Mouse (Mus musculus) liver, embryonic 14.5 days (tissue): ENCODE measurements around the gene Nkd1. TPM values are rescaled to one million over a fixed set of nuclear protein-coding genes. Genes with fewer than 3 reads are reported as not detected.

ENCODE experiments used
- ATAC-seq: fragments of 200-750 bp; cut with Nextera tagmentation; 2 replicates; pipeline ENCODE4 v1.8.0; 2017; ENCODE audit warnings: moderate number of reproducible peaks, mild to moderate bottlenecking, moderate library complexity; ENCODE audit not compliant: insufficient read depth
- DNase-seq, 3 experiments: peaks; one replicate each; pipeline ENCODE4 v3.0.0-alpha.2; 2012 to 2013; ENCODE audit warnings: low read depth in 3 of 3, low spot score in 3 of 3
- H3K27ac ChIP-seq: fragments of 300-500 bp; sonication (generic); 2 replicates; pipeline ENCODE4 v1.5.1; 2014; ENCODE audit warnings: moderate library complexity, mild to moderate bottlenecking, control low read depth, inconsistent platforms
- H3K27me3 ChIP-seq: fragments of 300-500 bp; sonication (generic); 2 replicates; pipeline ENCODE4 v1.6.1; 2014; ENCODE audit warnings: mild to moderate bottlenecking, low read length, moderate library complexity; ENCODE audit not compliant: control insufficient read depth, insufficient read depth
- H3K36me3 ChIP-seq: fragments of 300-500 bp; sonication (generic); replicated peaks from 2 replicates; pipeline ENCODE4 v1.6.1; 2014; ENCODE audit warnings: low read depth; ENCODE audit not compliant: control insufficient read depth, insufficient read depth
- H3K4me1 ChIP-seq, 2 experiments: fragments of 200-500 bp in 1 of 2; fragments of 300-500 bp in 1 of 2; sonication (generic) in 1 of 2; replicated peaks; 2 replicates each; pipeline ENCODE4 v1.6.1; 2012 to 2014; ENCODE audit warnings: antibody characterized with exemption in 1 of 2, inconsistent platforms in 1 of 2, low read length in 1 of 2; ENCODE audit not compliant: control insufficient read depth in 2 of 2, insufficient read depth in 2 of 2
- H3K4me2 ChIP-seq: fragments of 300-500 bp; sonication (generic); 2 replicates; pipeline ENCODE4 v1.6.1; 2014; ENCODE audit warnings: low read depth, mild to moderate bottlenecking, control low read depth, moderate library complexity
- H3K4me3 ChIP-seq, 2 experiments: fragments of 200-500 bp in 1 of 2; fragments of 300-500 bp in 1 of 2; sonication (generic) in 1 of 2; 2 replicates each; pipeline ENCODE4 v1.5.1; 2012 to 2014; ENCODE audit warnings: low read depth in 2 of 2, low read length in 2 of 2, mild to moderate bottlenecking in 2 of 2, control low read depth in 1 of 2, inconsistent platforms in 1 of 2, moderate library complexity in 1 of 2; ENCODE audit not compliant: insufficient read depth in 1 of 2
- H3K9ac ChIP-seq: fragments of 300-500 bp; sonication (generic); replicated peaks from 2 replicates; pipeline ENCODE4 v1.6.1; 2014; ENCODE audit warnings: mild to moderate bottlenecking, control low read depth, moderate library complexity
- H3K9me3 ChIP-seq: fragments of 300-500 bp; sonication (generic); 2 replicates; pipeline ENCODE4 v1.6.1; 2016; ENCODE audit warnings: low read length, mixed read lengths; ENCODE audit not compliant: control insufficient read depth
- CTCF ChIP-seq: IDR thresholded peaks from 2 replicates; pipeline ENCODE4 v1.5.1; 2016; ENCODE audit warnings: antibody characterized with exemption, low read depth, control low read depth
- EP300 ChIP-seq: IDR thresholded peaks from 2 replicates; pipeline ENCODE4 v1.6.1; 2016; ENCODE audit warnings: antibody characterized with exemption, low read depth
- whole genome bisulfite sequencing: fragments of 180-500 bp; shearing (Covaris S2); extraction: QIAGEN DNeasy Blood & Tissue Kit; methylation state at CpG from one replicate; pipeline ENCODE4 v1.1.7; 2014; ENCODE audit not compliant: insufficient replicate concordance; 5-methylcytosine and 5-hydroxymethylcytosine counted together
- polyA plus RNA-seq, 2 experiments: library from polyadenylated mRNA; depleted of rRNA in 1 of 2; stranded (reverse) in 1 of 2; unstranded in 1 of 2; fragments of >200 nt; fragmentation: Nextera tagmentation in 1 of 2; extraction: Ambion mirVana in 1 of 2; gene quantifications; 2 replicates each; pipeline versions ENCODE4 v1.2.1 to v1.2.3; 2012 to 2014

Gene Nkd1
- polyA plus RNA-seq, 2 experiments: 0.96 to 0.97 TPM

DNA sequence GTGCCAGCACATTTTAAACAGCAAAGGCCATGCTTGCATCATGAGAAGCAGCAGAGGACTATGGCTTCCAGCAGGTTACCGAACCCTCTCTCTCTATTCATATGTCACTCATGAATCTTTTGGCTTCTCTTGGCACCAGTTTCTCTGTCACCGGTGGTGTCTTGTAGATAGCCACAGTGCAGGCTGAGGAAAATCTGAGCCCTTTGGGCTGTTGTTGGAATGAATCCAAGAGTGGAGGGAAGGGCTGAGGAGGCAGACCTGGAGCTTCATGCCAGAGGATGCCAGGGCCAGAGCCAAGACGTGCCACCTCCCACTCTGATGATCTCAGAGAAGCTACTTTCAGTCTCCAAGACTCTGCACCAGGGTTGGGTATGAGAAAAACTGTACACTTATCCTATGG, 19.0 kb upstream of the Nkd1 start:
- no peak overlapping the region for H3K27ac ChIP-seq
- H3K4me1 ChIP-seq: no peaks in the 10 kb centered on the region
- H3K9me3 ChIP-seq: no peaks in the 10 kb centered on the region
- 67% methylated on average over 3 of the region's 3 CpGs for WGBS
- no peaks in the 10 kb centered on the region for H3K27me3 ChIP-seq
- H3K9ac ChIP-seq: no peak overlapping the region
- TF ChIP-seq EP300: no peak
- no peak for TF ChIP-seq CTCF
- H3K4me2 ChIP-seq: no peak overlapping the region
- no peak overlapping the region for H3K4me3 ChIP-seq
- no peaks in the 10 kb centered on the region for H3K36me3 ChIP-seq
- DNase-seq (no peak), ATAC-seq (no peak)

DNA sequence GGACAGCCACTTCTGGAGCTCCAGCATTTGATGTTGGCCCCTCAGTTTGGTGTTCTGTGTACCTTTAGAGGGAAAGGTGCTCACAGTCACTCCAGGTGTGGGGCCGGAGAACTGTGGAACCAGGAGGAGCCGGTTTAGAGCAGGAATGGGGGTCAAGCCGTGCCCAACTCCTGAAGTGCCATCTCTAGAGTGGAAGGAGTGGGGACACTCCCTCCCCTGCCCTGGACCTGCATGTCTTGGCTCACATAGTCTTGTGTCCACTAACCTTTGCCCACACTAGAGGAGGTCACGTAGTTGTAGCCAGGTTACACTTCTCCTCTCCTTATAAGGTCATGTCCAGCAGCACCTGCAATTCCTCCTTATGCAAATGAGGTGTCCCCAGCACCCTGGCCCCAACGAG, 14.2 kb upstream of the Nkd1 start:
- ATAC-seq: no peak
- no peak for DNase-seq
- Histone ChIP-seq H3K4me2 (no peak overlapping the region), H3K9me3 (no peaks in the 10 kb centered on the region), H3K9ac (no peak overlapping the region), H3K27ac (no peak overlapping the region), H3K4me3 (no peak overlapping the region), H3K4me1 (no peaks in the 10 kb centered on the region), H3K27me3 (no peaks in the 10 kb centered on the region), H3K36me3 (no peaks in the 10 kb centered on the region)
- WGBS: 59% methylated on average over 5 of the region's 5 CpGs
- TF ChIP-seq CTCF (no peak), EP300 (no peak)

DNA sequence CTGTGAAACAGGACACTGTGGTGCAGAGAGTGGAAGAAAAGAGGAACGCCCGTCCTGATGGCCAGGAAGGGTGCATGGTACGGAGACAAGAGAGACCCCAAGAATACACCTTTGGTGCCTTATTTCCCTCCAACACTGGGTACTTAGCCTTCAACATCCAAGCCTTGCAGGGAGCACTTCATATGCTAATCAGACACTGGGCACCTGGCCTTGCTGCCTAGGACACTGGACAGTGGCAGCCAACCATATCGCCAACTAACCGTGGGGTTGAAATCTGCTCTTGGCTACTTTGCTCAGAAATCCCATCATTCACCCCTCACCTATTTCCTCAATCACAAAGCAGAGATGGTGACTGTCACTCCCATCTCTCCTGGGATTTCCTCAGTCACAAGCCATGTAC, 10.1 kb upstream of the Nkd1 start:
- Histone ChIP-seq H3K27me3 (no peaks in the 10 kb centered on the region), H3K4me2 (no peak overlapping the region), H3K9me3 (no peaks in the 10 kb centered on the region), H3K4me3 (no peak overlapping the region), H3K36me3 (no peaks in the 10 kb centered on the region), H3K9ac (no peak overlapping the region), H3K27ac (no peak overlapping the region), H3K4me1 (no peaks in the 10 kb centered on the region)
- DNase-seq (no peak), ATAC-seq (no peak)
- TF ChIP-seq CTCF (no peak), EP300 (no peak)
- 61% methylated on average over 5 of the region's 5 CpGs for WGBS

GRCm38 (mm10) chr8:88512094-88512794, 8.9 kb upstream of the Nkd1 start:
- no peak overlapping the region for H3K27ac ChIP-seq
- no peak for DNase-seq
- no peaks in the 10 kb centered on the region for H3K36me3 ChIP-seq
- H3K4me1 ChIP-seq: no peaks in the 10 kb centered on the region
- H3K27me3 ChIP-seq: no peaks in the 10 kb centered on the region
- H3K4me3 ChIP-seq: no peak overlapping the region
- no peak overlapping the region for H3K9ac ChIP-seq
- no peak overlapping the region for H3K4me2 ChIP-seq
- TF ChIP-seq CTCF (no peak), EP300 (no peak)
- WGBS: 9% methylated on average over 15 of the region's 15 CpGs
- ATAC-seq: no peak
- H3K9me3 ChIP-seq: no peaks in the 10 kb centered on the region

- H3K27me3 ChIP-seq: peaks cover 40% of the 10 kb centered on the region
- WGBS: 33% methylated on average over 9 of the region's 9 CpGs
Measured at GRCm38 (mm10) chr8:88518047-88518446, 3.1 kb upstream of the Nkd1 start.

More at GRCm38 (mm10) chr8:88518047-88518446, 3.1 kb upstream of the Nkd1 start:
- Histone ChIP-seq H3K9ac (no peak overlapping the region), H3K36me3 (no peaks in the 10 kb centered on the region), H3K4me1 (no peaks in the 10 kb centered on the region), H3K4me3 (no peak overlapping the region), H3K27ac (no peak overlapping the region), H3K4me2 (no peak overlapping the region), H3K9me3 (no peaks in the 10 kb centered on the region)
- ATAC-seq (no peak), DNase-seq (no peak)
- no peak for TF ChIP-seq CTCF
- TF ChIP-seq EP300: no peak
